Mouse (Mus musculus) brain, embryonic 14.5 days (tissue): ENCODE data around the gene Stk35.

ENCODE experiments used
- CTCF ChIP-seq: fragments of 200-500 bp; IDR thresholded peaks from 2 replicates; pipeline ENCODE4 v1.5.1; 2012; ENCODE audit warnings: inconsistent platforms, mild to moderate bottlenecking, moderate library complexity, borderline replicate concordance; ENCODE audit not compliant: insufficient read depth, insufficient read length; ENCODE audit errors: extremely low read depth
- POLR2A ChIP-seq: fragments of 200-500 bp; IDR thresholded peaks from 2 replicates; pipeline ENCODE4 v1.6.1; 2012; ENCODE audit warnings: mild to moderate bottlenecking, inconsistent platforms, borderline replicate concordance; ENCODE audit not compliant: poor library complexity, insufficient read depth, insufficient read length, severe bottlenecking; ENCODE audit errors: extremely low read depth

GRCm38 (mm10) chr2:129818868-129819267 is 18.6 kb downstream of the Stk35 start:
- TF ChIP-seq CTCF (no peak), POLR2A (no peak)
